Mouse (Mus musculus): ENCODE data around the gene Adamts7. TPM values are rescaled to one million over a fixed set of nuclear protein-coding genes. Genes with fewer than 3 reads are reported as not detected.

The Adamts7 gene
- polyA plus RNA-seq (2021; fragmentation: Nextera tagmentation): 0.05 TPM in 1 of 2 replicates, not detected in the other
- long read RNA-seq, experiment 1: 0 reads
- long read RNA-seq, experiment 2: 0 reads

DNA sequence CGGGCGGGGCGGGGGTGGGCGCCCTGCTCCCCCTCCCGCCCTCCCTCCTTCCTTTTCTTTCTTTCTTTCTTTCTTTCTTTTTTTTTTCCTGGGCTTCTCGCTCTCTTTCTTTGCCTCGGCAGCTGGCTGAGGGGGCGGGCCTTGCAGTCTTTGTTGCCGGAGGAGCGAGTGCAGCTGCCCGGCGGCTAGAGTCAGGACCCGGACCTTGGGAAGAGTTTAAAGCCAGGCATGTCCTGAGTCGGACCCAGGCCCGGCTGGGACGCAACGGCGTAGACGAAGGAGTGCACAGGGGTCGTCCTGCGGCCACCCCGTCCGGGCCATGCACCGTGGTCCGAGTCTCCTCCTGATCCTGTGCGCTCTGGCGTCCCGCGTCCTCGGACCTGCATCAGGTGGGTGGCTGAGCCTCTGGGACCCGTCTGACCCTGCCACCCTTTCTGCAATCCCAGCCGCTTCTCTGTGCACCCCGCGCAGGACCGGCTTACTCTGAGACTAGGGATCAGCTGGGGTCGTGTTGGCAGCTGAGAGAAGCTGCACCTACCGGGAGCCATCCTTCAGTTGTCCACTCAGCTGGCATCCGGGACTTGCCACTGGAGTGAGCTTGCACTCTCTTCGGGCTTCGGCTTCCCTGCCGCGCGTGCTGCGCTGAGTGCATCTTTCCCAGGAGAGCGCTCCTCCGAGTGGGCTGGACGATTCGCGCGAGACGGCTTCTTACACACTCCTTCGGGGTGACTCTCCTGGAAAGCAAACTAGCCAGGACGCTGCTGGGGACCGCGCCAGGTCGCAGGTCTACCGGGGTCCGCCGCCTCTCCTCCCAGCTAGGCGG lies at the start of gene Adamts7:
Gene Adamts7, plus strand, starts transcription at position 144 of the 823 bp plus-strand sequence.

DNA sequence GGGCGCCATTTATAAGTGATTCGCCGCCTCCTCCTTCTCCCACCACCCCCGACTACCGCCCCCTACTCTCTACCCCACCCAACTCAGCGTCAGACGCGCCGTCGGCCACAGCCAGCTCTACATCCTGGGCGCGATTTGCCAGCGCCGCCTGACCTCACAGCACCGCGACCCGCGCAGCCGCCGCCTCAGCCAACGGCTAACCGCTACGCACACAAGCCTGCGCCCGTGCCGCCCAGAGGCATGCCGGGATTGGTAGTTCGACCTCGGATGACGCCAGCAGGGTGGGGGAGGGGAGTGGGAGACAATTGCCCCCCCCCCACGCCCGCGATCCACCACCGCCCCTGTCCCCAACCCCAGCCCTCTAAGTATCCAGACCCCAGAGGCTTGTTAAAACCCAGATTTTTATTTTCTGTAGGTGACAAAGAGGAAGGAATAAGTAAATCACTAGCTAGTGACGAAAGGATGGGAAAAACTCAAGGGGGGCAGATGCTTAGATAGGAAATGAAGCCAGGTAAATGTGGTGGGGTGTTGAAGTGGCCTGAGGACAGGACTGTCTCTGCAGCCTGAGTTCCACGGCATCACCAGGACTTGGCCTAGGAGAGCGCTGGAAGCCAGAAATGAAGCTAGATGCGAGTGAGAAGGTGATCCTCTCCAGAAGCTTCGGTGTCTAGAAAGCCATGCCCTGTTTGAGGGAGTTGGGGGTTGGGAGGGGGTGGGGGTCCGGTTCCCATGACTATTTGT lies 48.1 kb upstream of the Adamts7 start, which contains the start of gene Morf4l1:
Gene Morf4l1, minus strand, starts transcription at position 208 of the 741 bp plus-strand sequence.

Other genes starting within 250 kb of the Adamts7 start
- 22.4 and 23.0 TPM in 2 replicates for gene Ctsh, start 108.9 kb upstream of the Adamts7 start, polyA plus RNA-seq (2021; fragmentation: Nextera tagmentation)
- 317 and 389 TPM in 2 replicates for gene Morf4l1, start 48.3 kb upstream of the Adamts7 start, polyA plus RNA-seq (2021; fragmentation: Nextera tagmentation)
- gene Tbc1d2b, start 107.7 kb downstream of the Adamts7 start, polyA plus RNA-seq (2021; fragmentation: Nextera tagmentation): 1.6 and 1.8 TPM in 2 replicates

All from left cerebral cortex, adult 6 months (tissue).